Mouse (Mus musculus) limb, embryonic 15.5 days (tissue): ENCODE data around the gene Tcf23. TPM values are rescaled to one million over a fixed set of nuclear protein-coding genes. Genes with fewer than 3 reads are reported as not detected.

Experiments used
- ATAC-seq: fragments of 200-750 bp; cut with Nextera tagmentation; 2 replicates; pipeline ENCODE4 v1.8.0; 2017; ENCODE audit warnings: low read depth, moderate TSS enrichment; ENCODE audit not compliant: insufficient number of reproducible peaks, low FRiP score, low TSS enrichment
- H3K27ac ChIP-seq: fragments of 300-500 bp; sonication (generic); 2 replicates; pipeline ENCODE4 v1.5.1; 2015; ENCODE audit warnings: moderate library complexity, mild to moderate bottlenecking, inconsistent platforms
- H3K27me3 ChIP-seq: fragments of 300-500 bp; sonication (generic); 2 replicates; pipeline ENCODE4 v1.6.1; 2015; ENCODE audit warnings: inconsistent platforms
- H3K36me3 ChIP-seq: fragments of 300-500 bp; sonication (generic); 2 replicates; pipeline ENCODE4 v1.6.1; 2015; ENCODE audit warnings: inconsistent platforms
- H3K4me1 ChIP-seq: fragments of 300-500 bp; sonication (generic); 2 replicates; pipeline ENCODE4 v1.6.1; 2015; ENCODE audit warnings: inconsistent platforms
- H3K4me2 ChIP-seq: fragments of 300-500 bp; sonication (generic); 2 replicates; pipeline ENCODE4 v1.6.1; 2015; ENCODE audit warnings: mild to moderate bottlenecking, inconsistent platforms
- H3K4me3 ChIP-seq: fragments of 300-500 bp; sonication (generic); 2 replicates; pipeline ENCODE4 v1.5.1; 2015; ENCODE audit warnings: mild to moderate bottlenecking, inconsistent platforms
- H3K9ac ChIP-seq: fragments of 300-500 bp; sonication (generic); 2 replicates; pipeline ENCODE4 v1.6.1; 2015; ENCODE audit warnings: inconsistent platforms
- H3K9me3 ChIP-seq: fragments of 300-500 bp; sonication (generic); 2 replicates; pipeline ENCODE4 v1.6.1; 2016; ENCODE audit warnings: inconsistent platforms
- whole genome bisulfite sequencing: fragments of 180-500 bp; shearing (Covaris S2); methylation state at CpG from one replicate; pipeline ENCODE4 v1.1.7; 2015; 5-methylcytosine and 5-hydroxymethylcytosine counted together
- polyA plus RNA-seq: library from polyadenylated mRNA; unstranded; fragments of >200 nt; fragmentation: Nextera tagmentation; extraction: Ambion mirVana; gene quantifications from 2 replicates; pipeline ENCODE4 v1.2.1, GENCODE M21; 2015

Gene Tcf23
- polyA plus RNA-seq, 1 experiment from 2014 or later = 0.04 TPM

GRCm38 (mm10) chr5:30963916-30964315 is 4.5 kb upstream of the Tcf23 start:
- WGBS = 73% methylated on average over 3 of the region's 3 CpGs
- Histone ChIP-seq H3K36me3 (no peaks in the 10 kb centered on the region), H3K4me3 (no peak overlapping the region), H3K9ac (no peak overlapping the region), H3K9me3 (no peaks in the 10 kb centered on the region), H3K4me2 (no peak overlapping the region), H3K27me3 (peaks cover 4% of the 10 kb centered on the region; the same call in 1 of the 2 replicates), H3K4me1 (peaks cover 4% of the 10 kb centered on the region), H3K27ac (no peak overlapping the region)
- no peak for ATAC-seq

- Histone ChIP-seq H3K27ac (no peak overlapping the region), H3K4me3 (no peak overlapping the region), H3K4me1 (no peaks in the 10 kb centered on the region; the same call in 1 of the 2 replicates), H3K9ac (no peak overlapping the region), H3K4me2 (no peak overlapping the region), H3K36me3 (no peaks in the 10 kb centered on the region), H3K9me3 (no peaks in the 10 kb centered on the region), H3K27me3 (peaks cover 4% of the 10 kb centered on the region; the same call in 1 of the 2 replicates)
- ATAC-seq = no peak
- 88% methylated on average over 4 of the region's 4 CpGs for WGBS
These were observed 2.3 kb upstream of the Tcf23 start for GRCm38 (mm10) chr5:30966189-30966588.

- Histone ChIP-seq H3K4me1 (no peaks in the 10 kb centered on the region; the same call in 1 of the 2 replicates), H3K9ac (no peak overlapping the region), H3K4me3 (no peak overlapping the region), H3K27ac (no peak overlapping the region), H3K9me3 (no peaks in the 10 kb centered on the region), H3K27me3 (peaks cover 4% of the 10 kb centered on the region; the same call in 1 of the 2 replicates), H3K36me3 (no peaks in the 10 kb centered on the region), H3K4me2 (no peak overlapping the region)
- WGBS = 83% methylated on average over 2 of the region's 2 CpGs
- no peak for ATAC-seq
These were observed 978 bp downstream of the Tcf23 start for GRCm38 (mm10) chr5:30969440-30969839.

GRCm38 (mm10) chr5:30974870-30975656 is 6.6 kb downstream of the Tcf23 start:
- H3K36me3 ChIP-seq = no peaks in the 10 kb centered on the region
- no peaks in the 10 kb centered on the region for H3K27me3 ChIP-seq
- no peak overlapping the region for H3K4me3 ChIP-seq
- no peak for ATAC-seq
- peaks cover 7% of the 10 kb centered on the region for H3K4me1 ChIP-seq
- H3K4me2 ChIP-seq = no peak overlapping the region
- H3K9me3 ChIP-seq = no peaks in the 10 kb centered on the region
- no peak overlapping the region for H3K27ac ChIP-seq
- H3K9ac ChIP-seq = no peak overlapping the region
- 23% methylated on average over 9 of the region's 9 CpGs for WGBS

GRCm38 (mm10) chr5:30982357-30982756 is 13.9 kb downstream of the Tcf23 start:
- WGBS = 14% methylated on average over 2 of the region's 2 CpGs
- Histone ChIP-seq H3K27ac (no peak overlapping the region), H3K27me3 (no peaks in the 10 kb centered on the region)

GRCm38 (mm10) chr5:30992980-30993676 is 24.7 kb downstream of the Tcf23 start:
- no peak overlapping the region for H3K27ac ChIP-seq
- no peaks in the 10 kb centered on the region for H3K36me3 ChIP-seq
- H3K9me3 ChIP-seq = no peaks in the 10 kb centered on the region
- H3K4me1 ChIP-seq = no peaks in the 10 kb centered on the region
- no peak overlapping the region for H3K4me2 ChIP-seq
- H3K9ac ChIP-seq = no peak overlapping the region
- no peak overlapping the region for H3K4me3 ChIP-seq
- 61% methylated on average over 5 of the region's 5 CpGs for WGBS
- no peaks in the 10 kb centered on the region for H3K27me3 ChIP-seq
- no peak for ATAC-seq

More at GRCm38 (mm10) chr5:30982357-30982756, 13.9 kb downstream of the Tcf23 start:
- no peaks in the 10 kb centered on the region for H3K36me3 ChIP-seq
- H3K4me2 ChIP-seq = no peak overlapping the region
- H3K9me3 ChIP-seq = no peaks in the 10 kb centered on the region
- no peak for ATAC-seq
- H3K4me3 ChIP-seq = no peak overlapping the region
- no peaks in the 10 kb centered on the region for H3K4me1 ChIP-seq
- no peak overlapping the region for H3K9ac ChIP-seq

- Histone ChIP-seq H3K36me3 (no peaks in the 10 kb centered on the region), H3K9me3 (no peaks in the 10 kb centered on the region), H3K4me1 (no peaks in the 10 kb centered on the region), H3K4me3 (no peak overlapping the region), H3K4me2 (no peak overlapping the region), H3K27ac (no peak overlapping the region), H3K9ac (no peak overlapping the region), H3K27me3 (no peaks in the 10 kb centered on the region)
- 67% methylated on average over 3 of the region's 3 CpGs for WGBS
- ATAC-seq = no peak
These were observed 25.6 kb downstream of the Tcf23 start for GRCm38 (mm10) chr5:30994074-30994473.

- H3K27me3 ChIP-seq = no peaks in the 10 kb centered on the region
- no peak overlapping the region for H3K27ac ChIP-seq
- H3K4me2 ChIP-seq = no peak overlapping the region
- H3K4me3 ChIP-seq = no peak overlapping the region
- 72% methylated on average over 11 of the region's 11 CpGs for WGBS
- no peaks in the 10 kb centered on the region for H3K9me3 ChIP-seq
- ATAC-seq = no peak
- no peak overlapping the region for H3K9ac ChIP-seq
- H3K4me1 ChIP-seq = no peaks in the 10 kb centered on the region
- no peaks in the 10 kb centered on the region for H3K36me3 ChIP-seq
These were observed 26.6 kb downstream of the Tcf23 start for GRCm38 (mm10) chr5:30994910-30995635.

- no peak overlapping the region for H3K9ac ChIP-seq
- no peaks in the 10 kb centered on the region for H3K9me3 ChIP-seq
- H3K4me1 ChIP-seq = 0 out of 2 replicates have a peak, but pooled peaks cover 4% of the 10 kb centered on the region
- WGBS = 26% methylated on average over 5 of the region's 5 CpGs
- H3K4me3 ChIP-seq = no peak overlapping the region
- H3K36me3 ChIP-seq = no peaks in the 10 kb centered on the region
- no peak for ATAC-seq
- H3K27me3 ChIP-seq = no peaks in the 10 kb centered on the region
- H3K27ac ChIP-seq = no peak overlapping the region
- no peak overlapping the region for H3K4me2 ChIP-seq
These were observed 29.8 kb downstream of the Tcf23 start for GRCm38 (mm10) chr5:30998306-30998705.

GRCm38 (mm10) chr5:30999324-30999723 is 30.9 kb downstream of the Tcf23 start:
- H3K4me1 ChIP-seq = peaks cover 7% of the 10 kb centered on the region; the same call in 1 of the 2 replicates
- H3K9me3 ChIP-seq = no peaks in the 10 kb centered on the region
- H3K36me3 ChIP-seq = no peaks in the 10 kb centered on the region
- H3K9ac ChIP-seq = no peak overlapping the region
- 80% methylated on average over 5 of the region's 5 CpGs for WGBS
- H3K27me3 ChIP-seq = no peaks in the 10 kb centered on the region
- H3K4me2 ChIP-seq = no peak overlapping the region
- H3K4me3 ChIP-seq = no peak overlapping the region
- no peak overlapping the region for H3K27ac ChIP-seq
- ATAC-seq = no peak

GRCm38 (mm10) chr5:31000122-31000521 is 31.7 kb downstream of the Tcf23 start:
- 41% methylated on average over 7 of the region's 7 CpGs for WGBS
- ATAC-seq = no peak
- Histone ChIP-seq H3K4me1 (peaks cover 7% of the 10 kb centered on the region; the same call in 1 of the 2 replicates), H3K27me3 (no peaks in the 10 kb centered on the region), H3K27ac (0 out of 2 replicates have a peak overlapping the region, but pooled peaks have one; percentile 22), H3K4me2 (no peak overlapping the region), H3K9ac (no peak overlapping the region), H3K36me3 (no peaks in the 10 kb centered on the region), H3K9me3 (no peaks in the 10 kb centered on the region), H3K4me3 (no peak overlapping the region)
